Mouse (Mus musculus) ovary, adult 18-20 months (tissue): ENCODE data around the gene Olfr988.
"Not testable (repeated sequence)": the region's sequence is repeated elsewhere in the genome, so short reads cannot be mapped to it uniquely, and the experiment has no call there.

Experiments used
- DNase-seq: peaks from one replicate; pipeline ENCODE4 v3.0.0; 2022; ENCODE audit warnings: low spot score, mixed read lengths

Olfr988 gene

DNA sequence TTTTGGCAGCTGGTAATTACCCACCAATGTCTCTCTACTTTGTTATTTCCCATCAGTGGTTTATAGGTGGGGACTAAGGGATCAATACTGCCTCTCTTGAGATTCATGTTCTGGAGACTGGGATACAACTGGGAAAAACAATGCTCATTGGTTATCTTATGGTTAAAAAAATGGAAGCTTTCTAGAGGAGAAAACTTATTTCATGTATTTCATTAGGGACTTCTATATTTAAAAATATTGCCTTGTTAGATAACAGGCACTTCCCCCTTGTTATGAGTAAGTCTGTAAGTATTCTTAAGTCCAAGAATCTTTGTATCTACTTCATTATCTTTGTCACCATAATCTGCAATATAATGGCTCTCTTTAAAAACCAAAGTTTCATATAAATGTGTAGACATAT lies at the start of gene Olfr988:
Gene Olfr988, minus strand, starts transcription at position 101 of the 400 bp plus-strand sequence.
- DNase-seq: not testable (repeated sequence)

- DNase-seq: no peak
Measured at GRCm38 (mm10) chr2:85409369-85409768, 46.3 kb upstream of the Olfr988 start, which contains the start of gene Olfr992. Gene Olfr992 (minus strand): TSS chr2:85409469.

DNA sequence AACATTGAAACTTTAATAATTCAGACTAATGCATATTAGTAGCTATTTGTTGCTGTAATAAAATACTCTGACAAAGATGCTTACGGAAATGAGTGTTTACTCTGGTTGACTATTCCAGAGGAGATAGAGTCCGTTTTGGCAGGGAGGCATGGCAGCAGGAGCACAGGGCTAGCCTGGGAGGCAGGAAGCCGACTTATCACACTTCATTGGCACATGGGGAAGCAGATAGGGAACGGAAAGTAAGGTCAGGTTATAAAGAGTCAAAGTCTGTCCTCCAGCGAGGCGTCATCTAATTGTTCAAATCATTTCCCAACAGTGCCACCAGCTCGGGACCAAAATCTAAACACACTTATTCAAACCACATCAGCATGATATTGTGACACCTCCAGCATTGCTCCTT lies 23.1 kb downstream of the Olfr988 start:
- no peak for DNase-seq

- not testable (repeated sequence) for DNase-seq
Measured at GRCm38 (mm10) chr2:85339215-85339614, 23.8 kb downstream of the Olfr988 start, which contains the start of gene Olfr987. Gene Olfr987 (minus strand): TSS chr2:85339315.

DNA sequence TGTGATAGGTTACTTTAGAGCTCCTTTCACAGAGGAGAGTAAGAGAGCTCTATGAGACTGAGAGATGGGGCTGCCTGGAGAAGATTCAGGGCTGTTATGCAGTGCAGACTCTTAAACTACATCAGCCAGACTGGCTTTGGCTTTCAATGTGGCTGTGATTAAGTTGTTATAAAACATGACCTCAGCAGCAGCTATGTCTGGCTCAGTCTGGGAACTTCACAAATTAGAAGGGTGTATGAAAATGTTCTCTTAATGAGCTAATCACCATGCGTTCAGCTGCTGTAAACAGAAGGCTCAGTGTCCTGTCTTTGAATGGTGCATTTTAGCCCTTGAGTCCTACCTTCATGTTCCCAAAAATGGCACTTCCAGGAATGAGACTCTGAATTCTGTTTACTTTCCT lies 43.9 kb downstream of the Olfr988 start:
- no peak for DNase-seq
